Mouse (Mus musculus) liver, adult (tissue): ENCODE measurements at regions not wholly inside any gene's neighbourhood (a gene's known extent, or its start where the extent isn't known, plus 50 kb on each side); places are given as distances from the start of the nearest gene placed in this dataset.

Experiments
- GATA4 ChIP-seq: IDR thresholded peaks from 2 replicates; pipeline ENCODE4 v1.6.1; 2014; ENCODE audit warnings: mild to moderate bottlenecking, low read length; ENCODE audit not compliant: insufficient replicate concordance

GRCm38 (mm10) chr2:160131386-160131785, 202.6 kb downstream of the Gm826 start:
- no peak for TF ChIP-seq GATA4

GRCm38 (mm10) chr2:160117148-160117547, 216.8 kb downstream of the Gm826 start:
- no peak for TF ChIP-seq GATA4

- TF ChIP-seq GATA4: no peak
Measured at GRCm38 (mm10) chr2:160111176-160111692, 222.7 kb downstream of the Gm826 start.

GRCm38 (mm10) chr2:160093078-160093477, 240.9 kb downstream of the Gm826 start:
- no peak for TF ChIP-seq GATA4

- no peak for TF ChIP-seq GATA4
Measured at GRCm38 (mm10) chr2:160085999-160086398, 248.0 kb downstream of the Gm826 start.

GRCm38 (mm10) chr2:160083674-160084073, 250.3 kb downstream of the Gm826 start:
- no peak for TF ChIP-seq GATA4

- no peak for TF ChIP-seq GATA4
Measured at GRCm38 (mm10) chr2:160082106-160082653, 251.8 kb downstream of the Gm826 start.

GRCm38 (mm10) chr2:160075694-160076093, 258.3 kb downstream of the Gm826 start:
- TF ChIP-seq GATA4: no peak

GRCm38 (mm10) chr2:160070441-160070840, 263.5 kb downstream of the Gm826 start:
- no peak for TF ChIP-seq GATA4

- no peak for TF ChIP-seq GATA4
Measured at GRCm38 (mm10) chr2:160068772-160069171, 265.2 kb downstream of the Gm826 start.

GRCm38 (mm10) chr2:160067904-160068303, 266.1 kb downstream of the Gm826 start:
- no peak for TF ChIP-seq GATA4

- no peak for TF ChIP-seq GATA4
Measured at GRCm38 (mm10) chr2:160066491-160067303, 267.3 kb downstream of the Gm826 start.

GRCm38 (mm10) chr2:160062148-160062937, 271.6 kb downstream of the Gm826 start:
- TF ChIP-seq GATA4: no peak

GRCm38 (mm10) chr2:160060091-160060490, 273.9 kb downstream of the Gm826 start:
- TF ChIP-seq GATA4: no peak

GRCm38 (mm10) chr2:160057211-160057610, 276.8 kb downstream of the Gm826 start:
- no peak for TF ChIP-seq GATA4

- no peak for TF ChIP-seq GATA4
Measured at GRCm38 (mm10) chr2:160054411-160054810, 279.6 kb downstream of the Gm826 start.
